Mouse (Mus musculus) limb, embryonic 13.5 days (tissue): ENCODE results near the gene Etv1. TPM values are rescaled to one million over a fixed set of nuclear protein-coding genes. Genes with fewer than 3 reads are reported as not detected.
"Not testable (repeated sequence)": the region's sequence is repeated elsewhere in the genome, so short reads cannot be mapped to it uniquely, and the experiment has no call there.

Source experiments
- ATAC-seq: fragments of 200-750 bp; cut with Nextera tagmentation; 2 replicates; pipeline ENCODE4 v1.8.0; 2017; ENCODE audit warnings: low read depth, moderate number of reproducible peaks, moderate TSS enrichment; ENCODE audit not compliant: low FRiP score
- H3K27ac ChIP-seq: fragments of 300-500 bp; sonication (generic); 2 replicates; pipeline ENCODE4 v1.5.1; 2015; ENCODE audit warnings: inconsistent platforms, mild to moderate bottlenecking, moderate library complexity
- H3K27me3 ChIP-seq: fragments of 300-500 bp; sonication (generic); 2 replicates; pipeline ENCODE4 v1.6.1; 2015; ENCODE audit warnings: mild to moderate bottlenecking, inconsistent platforms
- H3K36me3 ChIP-seq: fragments of 300-500 bp; sonication (generic); 2 replicates; pipeline ENCODE4 v1.6.1; 2015; ENCODE audit warnings: inconsistent platforms, mild to moderate bottlenecking, moderate library complexity
- H3K4me1 ChIP-seq: fragments of 300-500 bp; sonication (generic); 2 replicates; pipeline ENCODE4 v1.6.1; 2015; ENCODE audit warnings: inconsistent platforms
- H3K4me2 ChIP-seq: fragments of 300-500 bp; sonication (generic); replicated peaks from 2 replicates; pipeline ENCODE4 v1.6.1; 2015; ENCODE audit warnings: inconsistent platforms, mild to moderate bottlenecking, moderate library complexity
- H3K4me3 ChIP-seq: fragments of 300-500 bp; sonication (generic); 2 replicates; pipeline ENCODE4 v1.5.1; 2015; ENCODE audit warnings: moderate library complexity, mild to moderate bottlenecking, inconsistent platforms
- H3K9ac ChIP-seq: fragments of 300-500 bp; sonication (generic); 2 replicates; pipeline ENCODE4 v1.6.1; 2015; ENCODE audit warnings: mild to moderate bottlenecking, inconsistent platforms
- H3K9me3 ChIP-seq: fragments of 300-500 bp; sonication (generic); 2 replicates; pipeline ENCODE4 v1.6.1; 2016; ENCODE audit warnings: inconsistent platforms
- WGBS: fragments of 180-500 bp; shearing (Covaris S2); methylation state at CpG from one replicate; pipeline ENCODE4 v1.1.7; 2015; 5-methylcytosine and 5-hydroxymethylcytosine counted together
- polyA plus RNA-seq: library from polyadenylated mRNA; unstranded; fragments of >200 nt; fragmentation: Nextera tagmentation; extraction: Ambion mirVana; gene quantifications from 2 replicates; pipeline ENCODE4 v1.2.1, GENCODE M21; 2015

Etv1 gene
- polyA plus RNA-seq, 1 experiment from 2014 or later: 31.0 TPM

DNA sequence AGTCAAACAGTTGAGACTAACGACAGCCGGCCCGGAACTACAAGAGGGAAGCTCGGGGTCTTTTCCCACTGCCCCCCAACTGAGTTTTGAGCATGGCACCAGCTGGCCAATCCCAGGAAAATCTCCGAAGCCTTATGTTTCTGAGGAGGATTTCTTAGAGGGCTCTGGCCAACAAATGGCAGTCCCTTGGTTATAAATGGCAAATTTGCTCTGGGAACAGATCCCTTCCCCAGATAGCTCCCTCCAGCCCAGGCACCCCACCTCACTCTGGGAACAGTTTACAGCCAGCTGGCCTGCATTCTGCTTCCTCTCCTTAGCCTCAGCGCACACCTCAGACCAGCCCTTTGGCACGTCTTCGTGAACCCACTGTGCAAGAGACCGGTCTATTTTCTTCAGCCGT, 53.8 kb downstream of the Etv1 start:
- Histone ChIP-seq H3K4me3 (no peak overlapping the region), H3K9me3 (no peaks in the 10 kb centered on the region), H3K27me3 (no peaks in the 10 kb centered on the region), H3K9ac (no peak overlapping the region), H3K27ac (no peak overlapping the region), H3K36me3 (no peaks in the 10 kb centered on the region; the same call in none of the 2 replicates), H3K4me1 (peaks cover 7% of the 10 kb centered on the region), H3K4me2 (no peak overlapping the region)
- WGBS: 85% methylated on average over 10 of the region's 10 CpGs
- no peak for ATAC-seq

DNA sequence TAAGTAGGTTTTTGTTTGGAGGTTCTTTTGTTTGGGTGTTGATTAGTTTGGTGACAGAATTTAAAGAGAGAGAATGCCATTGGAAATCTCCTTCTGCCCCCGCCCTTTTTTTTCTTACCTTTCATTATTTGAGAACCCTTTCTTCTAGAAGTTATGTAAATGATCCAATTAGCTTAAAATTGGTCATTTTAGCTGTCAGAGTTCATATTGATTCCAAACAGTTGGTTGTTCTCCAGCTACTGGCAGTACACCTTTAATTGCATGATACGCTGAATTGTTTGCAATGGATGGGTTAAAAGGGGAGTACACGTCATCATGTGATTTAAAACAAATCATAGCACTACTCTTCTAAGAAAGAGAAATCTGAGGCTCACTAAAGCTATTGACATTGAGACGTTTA, 55.4 kb downstream of the Etv1 start:
- Histone ChIP-seq H3K4me2 (no peak overlapping the region), H3K9ac (no peak overlapping the region), H3K4me3 (no peak overlapping the region), H3K27ac (no peak overlapping the region), H3K4me1 (peaks cover 7% of the 10 kb centered on the region), H3K9me3 (no peaks in the 10 kb centered on the region), H3K36me3 (no peaks in the 10 kb centered on the region; the same call in none of the 2 replicates), H3K27me3 (no peaks in the 10 kb centered on the region)
- ATAC-seq: no peak
- WGBS: 83% methylated on average over 4 of the region's 4 CpGs

- not testable (repeated sequence) for H3K27ac ChIP-seq, H3K9me3 ChIP-seq, H3K27me3 ChIP-seq, H3K4me2 ChIP-seq, H3K36me3 ChIP-seq, H3K4me3 ChIP-seq, H3K9ac ChIP-seq, ATAC-seq, H3K4me1 ChIP-seq
- 90% methylated on average over 7 of the region's 8 CpGs for WGBS
Measured at GRCm38 (mm10) chr12:38834986-38835385, 55.8 kb downstream of the Etv1 start.

- H3K4me2 ChIP-seq: 0 out of 2 replicates have a peak overlapping the region, but pooled peaks have one; percentile 7
- H3K27me3 ChIP-seq: no peaks in the 10 kb centered on the region
- peak overlapping the region; percentile 39; the same call in 1 of the 2 replicates for H3K27ac ChIP-seq
- H3K4me1 ChIP-seq: peaks cover 28% of the 10 kb centered on the region
- no peak overlapping the region for H3K9ac ChIP-seq
- no peaks in the 10 kb centered on the region for H3K36me3 ChIP-seq
- H3K4me3 ChIP-seq: no peak overlapping the region
- 0% methylated on average over 1 of the region's 1 CpGs for WGBS
- no peaks in the 10 kb centered on the region for H3K9me3 ChIP-seq
- ATAC-seq: peak; percentile 97
Measured at GRCm38 (mm10) chr12:38843801-38844295, 64.7 kb downstream of the Etv1 start.

- H3K36me3 ChIP-seq: no peaks in the 10 kb centered on the region
- H3K27me3 ChIP-seq: no peaks in the 10 kb centered on the region
- H3K9ac ChIP-seq: no peak overlapping the region
- no peak overlapping the region for H3K27ac ChIP-seq
- H3K4me3 ChIP-seq: no peak overlapping the region
- WGBS: 33% methylated on average over 6 of the region's 6 CpGs
- ATAC-seq: no peak
- H3K4me1 ChIP-seq: peaks cover 36% of the 10 kb centered on the region
- H3K9me3 ChIP-seq: no peaks in the 10 kb centered on the region
- H3K4me2 ChIP-seq: no peak overlapping the region
Measured at GRCm38 (mm10) chr12:38847500-38848261, 68.5 kb downstream of the Etv1 start.

DNA sequence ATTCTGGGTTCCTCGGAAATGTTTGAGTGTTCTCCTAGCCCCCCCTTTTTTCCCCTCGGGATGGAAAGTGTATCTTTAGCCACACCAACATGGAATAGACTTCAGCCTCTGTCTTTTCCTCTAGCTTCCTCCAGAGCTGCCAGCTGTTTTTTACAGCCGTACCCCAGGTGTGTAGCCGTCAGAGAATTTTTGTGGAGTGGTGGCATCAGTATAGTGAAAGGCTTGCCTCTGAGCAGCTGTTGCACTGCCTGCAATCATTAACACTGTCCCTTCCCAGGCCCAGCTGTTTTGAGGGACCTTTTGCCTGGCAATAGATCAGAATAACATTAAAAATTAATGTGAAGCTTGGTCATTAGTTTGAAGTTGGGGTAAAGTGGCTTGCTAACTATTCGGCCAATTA, 70.8 kb downstream of the Etv1 start:
- no peaks in the 10 kb centered on the region for H3K27me3 ChIP-seq
- no peak overlapping the region for H3K4me3 ChIP-seq
- no peaks in the 10 kb centered on the region for H3K36me3 ChIP-seq
- H3K9me3 ChIP-seq: no peaks in the 10 kb centered on the region
- no peak overlapping the region for H3K27ac ChIP-seq
- peaks cover 28% of the 10 kb centered on the region for H3K4me1 ChIP-seq
- WGBS: 11% methylated on average over 5 of the region's 5 CpGs
- H3K4me2 ChIP-seq: peak overlapping the region; percentile 31
- H3K9ac ChIP-seq: no peak overlapping the region
- ATAC-seq: peak; percentile 84

DNA sequence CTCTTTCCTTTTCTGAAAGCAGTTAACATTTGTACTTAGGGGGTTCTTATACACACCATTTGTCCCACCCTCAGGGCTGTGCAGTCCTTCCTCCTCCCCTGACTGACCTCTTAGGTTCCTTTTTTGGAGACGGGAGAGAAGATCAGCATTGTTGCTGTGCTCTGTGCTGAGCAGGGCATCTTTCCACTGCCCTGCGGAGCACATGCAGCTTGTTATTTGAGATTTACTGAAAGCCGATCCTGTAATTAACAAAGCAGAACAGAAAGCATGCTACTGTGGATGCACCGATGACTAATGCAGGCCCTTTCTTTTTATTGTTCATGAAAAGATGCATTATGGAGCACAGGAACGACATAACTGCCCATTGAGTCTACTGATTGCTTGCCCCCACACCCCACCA, 75.1 kb downstream of the Etv1 start:
- Histone ChIP-seq H3K27me3 (no peaks in the 10 kb centered on the region), H3K4me3 (no peak overlapping the region), H3K9ac (no peak overlapping the region), H3K27ac (no peak overlapping the region), H3K4me2 (no peak overlapping the region), H3K9me3 (no peaks in the 10 kb centered on the region), H3K36me3 (peaks cover 10% of the 10 kb centered on the region; the same call in 1 of the 2 replicates), H3K4me1 (peaks cover 12% of the 10 kb centered on the region)
- ATAC-seq: no peak; the same call in 1 of the 2 replicates
- WGBS: 17% methylated on average over 5 of the region's 5 CpGs

DNA sequence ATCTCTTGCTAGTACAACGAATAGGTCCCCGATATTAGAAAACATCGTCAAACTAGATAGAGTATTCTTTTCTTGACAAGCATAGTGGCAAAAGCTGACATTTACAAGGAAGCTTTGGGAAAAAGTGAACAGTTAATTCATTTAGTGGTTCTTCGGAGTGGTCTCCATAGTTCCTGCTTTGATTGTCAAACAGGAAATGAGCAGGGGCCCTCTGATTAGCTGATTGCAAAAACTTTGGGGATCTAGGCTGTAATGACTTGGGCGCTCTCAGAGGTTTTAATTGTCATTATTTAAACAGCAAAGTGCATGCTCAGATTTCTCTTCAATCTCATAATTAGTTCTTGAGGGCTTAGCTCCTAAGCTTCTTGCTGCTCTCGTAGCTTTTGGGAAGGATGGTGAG, 75.6 kb downstream of the Etv1 start:
- 46% methylated on average over 6 of the region's 6 CpGs for WGBS

GRCm38 (mm10) chr12:38859675-38860074, 80.5 kb downstream of the Etv1 start:
- Histone ChIP-seq H3K27me3 (no peaks in the 10 kb centered on the region), H3K4me3 (no peak overlapping the region), H3K36me3 (peaks cover 10% of the 10 kb centered on the region; the same call in 1 of the 2 replicates), H3K4me1 (no peaks in the 10 kb centered on the region), H3K27ac (no peak overlapping the region), H3K4me2 (no peak overlapping the region), H3K9ac (no peak overlapping the region), H3K9me3 (no peaks in the 10 kb centered on the region)
- 90% methylated on average over 4 of the region's 4 CpGs for WGBS
- ATAC-seq: no peak

More for the DNA sequence above, 75.6 kb downstream of the Etv1 start:
- ATAC-seq: no peak
- Histone ChIP-seq H3K27ac (no peak overlapping the region), H3K9ac (no peak overlapping the region), H3K4me3 (no peak overlapping the region), H3K27me3 (no peaks in the 10 kb centered on the region), H3K9me3 (no peaks in the 10 kb centered on the region), H3K4me2 (no peak overlapping the region), H3K4me1 (peaks cover 9% of the 10 kb centered on the region), H3K36me3 (peaks cover 10% of the 10 kb centered on the region; the same call in 1 of the 2 replicates)

GRCm38 (mm10) chr12:38860168-38861115, 81.3 kb downstream of the Etv1 start:
- H3K4me3 ChIP-seq: no peak overlapping the region
- ATAC-seq: no peak
- H3K9me3 ChIP-seq: no peaks in the 10 kb centered on the region
- H3K9ac ChIP-seq: no peak overlapping the region
- H3K36me3 ChIP-seq: peaks cover 10% of the 10 kb centered on the region; the same call in 1 of the 2 replicates
- no peaks in the 10 kb centered on the region for H3K27me3 ChIP-seq
- no peaks in the 10 kb centered on the region for H3K4me1 ChIP-seq
- H3K27ac ChIP-seq: no peak overlapping the region
- no peak overlapping the region for H3K4me2 ChIP-seq
- WGBS: 78% methylated on average over 7 of the region's 7 CpGs

DNA sequence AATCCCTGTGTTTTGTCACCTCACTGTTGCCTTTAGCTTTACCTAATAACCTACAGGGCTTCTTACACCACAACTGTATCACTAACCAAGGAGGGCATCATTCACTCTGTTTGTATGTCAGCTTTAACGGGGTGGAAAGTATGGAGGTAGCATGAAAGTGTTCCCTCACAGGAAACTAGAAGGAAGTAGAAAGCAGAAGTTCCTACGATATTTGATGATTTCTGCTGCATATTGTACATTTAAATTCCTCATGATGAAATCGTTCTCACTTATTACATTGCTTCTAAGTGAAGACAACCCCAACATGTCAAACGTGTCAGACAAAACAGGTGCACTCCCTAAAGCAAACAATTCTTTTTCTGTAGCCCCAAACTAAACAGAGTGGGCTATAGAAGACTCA, 84.2 kb downstream of the Etv1 start:
- Histone ChIP-seq H3K4me1 (no peaks in the 10 kb centered on the region), H3K4me2 (no peak overlapping the region), H3K9me3 (no peaks in the 10 kb centered on the region), H3K27ac (no peak overlapping the region), H3K4me3 (no peak overlapping the region), H3K27me3 (no peaks in the 10 kb centered on the region), H3K9ac (no peak overlapping the region), H3K36me3 (no peaks in the 10 kb centered on the region; the same call in 1 of the 2 replicates)
- ATAC-seq: no peak
- 85% methylated on average over 4 of the region's 4 CpGs for WGBS
